Mouse (Mus musculus) kidney, embryonic 16.5 days (tissue): ENCODE measurements around the gene Gpr15. TPM values are rescaled to one million over a fixed set of nuclear protein-coding genes. Genes with fewer than 3 reads are reported as not detected.

ENCODE experiments used
- ATAC-seq: fragments of 200-750 bp; cut with Nextera tagmentation; 2 replicates; pipeline ENCODE4 v1.8.0; 2017; ENCODE audit warnings: moderate TSS enrichment; ENCODE audit not compliant: low FRiP score, low TSS enrichment
- H3K27ac ChIP-seq: fragments of 300-500 bp; sonication (generic); 2 replicates; pipeline ENCODE4 v1.5.1; 2014; ENCODE audit warnings: low read length
- H3K27me3 ChIP-seq: fragments of 300-500 bp; sonication (generic); 2 replicates; pipeline ENCODE4 v1.6.1; 2014; ENCODE audit warnings: low read length, control low read depth, mixed read lengths; ENCODE audit not compliant: insufficient read depth
- H3K36me3 ChIP-seq: fragments of 300-500 bp; sonication (generic); 2 replicates; pipeline ENCODE4 v1.6.1; 2014; ENCODE audit warnings: low read length, control low read depth, mixed read lengths; ENCODE audit not compliant: insufficient read depth
- H3K4me1 ChIP-seq: fragments of 300-500 bp; sonication (generic); 2 replicates; pipeline ENCODE4 v1.6.1; 2014; ENCODE audit warnings: low read length, control low read depth, mixed read lengths; ENCODE audit not compliant: insufficient read depth
- H3K4me2 ChIP-seq: fragments of 300-500 bp; sonication (generic); replicated peaks from 2 replicates; pipeline ENCODE4 v1.6.1; 2014; ENCODE audit warnings: low read depth, low read length
- H3K4me3 ChIP-seq: fragments of 300-500 bp; sonication (generic); 2 replicates; pipeline ENCODE4 v1.5.1; 2014; ENCODE audit warnings: mild to moderate bottlenecking, low read length
- H3K9ac ChIP-seq: fragments of 300-500 bp; sonication (generic); replicated peaks from 2 replicates; pipeline ENCODE4 v1.6.1; 2014; ENCODE audit warnings: low read length
- H3K9me3 ChIP-seq: fragments of 300-500 bp; sonication (generic); 2 replicates; pipeline ENCODE4 v1.6.1; 2016; ENCODE audit warnings: low read length, control low read depth
- WGBS: fragments of 180-500 bp; shearing (Covaris S2); extraction: QIAGEN DNeasy Blood & Tissue Kit; methylation state at CpG from one replicate; pipeline ENCODE4 v1.1.7; 2014; 5-methylcytosine and 5-hydroxymethylcytosine counted together
- polyA plus RNA-seq: library from polyadenylated mRNA; unstranded; fragments of >200 nt; fragmentation: Nextera tagmentation; extraction: Ambion mirVana; gene quantifications from 2 replicates; pipeline ENCODE4 v1.2.1, GENCODE M21; 2015

The Gpr15 gene
- polyA plus RNA-seq, 1 experiment from 2014 or later, result not detected

GRCm38 (mm10) chr16:58703382-58704124, 15.3 kb downstream of the Gpr15 start:
- Histone ChIP-seq H3K4me2 (no peak overlapping the region), H3K9ac (no peak overlapping the region), H3K27ac (no peak overlapping the region), H3K4me1 (no peaks in the 10 kb centered on the region), H3K36me3 (no peaks in the 10 kb centered on the region), H3K4me3 (no peak overlapping the region), H3K27me3 (no peaks in the 10 kb centered on the region), H3K9me3 (no peaks in the 10 kb centered on the region)
- ATAC-seq, result no peak
- WGBS, result 25% methylated on average over 10 of the region's 10 CpGs

DNA sequence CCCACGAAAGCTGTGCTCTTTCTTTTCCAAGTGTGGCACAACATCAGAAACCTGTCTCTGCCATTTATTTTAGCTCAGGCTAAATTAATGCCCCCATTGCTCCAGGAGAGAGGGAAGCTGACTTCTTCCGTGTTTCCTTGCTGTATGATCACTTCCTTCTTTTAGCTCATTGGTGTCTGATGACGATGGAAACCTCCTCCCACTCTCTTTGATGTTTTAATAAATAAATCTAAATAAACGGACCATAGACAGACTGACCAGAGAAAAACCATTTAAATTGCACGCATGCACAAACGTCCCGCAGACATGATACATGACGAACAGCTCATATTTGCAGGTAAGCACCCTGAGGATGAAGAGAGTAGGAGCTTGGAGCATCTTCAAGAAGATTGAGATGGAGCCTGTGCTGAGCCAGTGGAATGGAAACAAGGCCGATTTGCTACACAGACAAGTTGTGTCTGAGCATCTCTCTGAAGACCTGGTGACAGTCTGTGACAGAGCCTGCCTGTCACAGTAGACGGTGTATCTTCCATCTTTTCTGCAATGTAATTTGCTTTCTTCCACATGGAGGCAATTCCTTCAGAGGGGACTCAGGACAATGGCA, 16.4 kb downstream of the Gpr15 start:
- Histone ChIP-seq H3K27ac (no peak overlapping the region), H3K4me3 (no peak overlapping the region), H3K36me3 (no peaks in the 10 kb centered on the region), H3K4me2 (no peak overlapping the region), H3K9me3 (no peaks in the 10 kb centered on the region), H3K27me3 (no peaks in the 10 kb centered on the region), H3K9ac (no peak overlapping the region), H3K4me1 (no peaks in the 10 kb centered on the region)
- no peak for ATAC-seq
- 66% methylated on average over 10 of the region's 10 CpGs for WGBS

DNA sequence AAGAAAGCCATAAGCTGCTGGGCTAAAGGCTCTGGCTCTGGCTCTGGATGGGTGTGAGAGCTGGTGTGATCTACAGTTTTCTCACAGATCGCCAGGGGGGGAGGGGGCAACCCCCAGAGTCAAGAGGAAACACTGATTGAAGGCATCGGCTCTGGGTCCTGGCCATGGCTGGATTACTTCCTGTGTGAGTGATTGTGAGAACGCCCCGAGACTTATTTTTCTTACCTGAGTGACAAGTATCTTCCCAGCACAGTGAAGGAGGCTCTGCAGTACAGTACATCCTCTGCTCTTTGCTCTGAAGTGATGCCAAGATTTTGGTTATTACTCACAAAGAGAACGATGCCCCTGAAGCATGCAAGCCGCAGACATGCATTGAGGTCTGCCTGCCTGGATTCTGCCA, 17.1 kb downstream of the Gpr15 start:
- H3K4me2 ChIP-seq, result no peak overlapping the region
- H3K4me3 ChIP-seq, result no peak overlapping the region
- H3K9me3 ChIP-seq, result no peaks in the 10 kb centered on the region
- ATAC-seq, result no peak
- H3K27me3 ChIP-seq, result no peaks in the 10 kb centered on the region
- H3K27ac ChIP-seq, result no peak overlapping the region
- no peak overlapping the region for H3K9ac ChIP-seq
- 43% methylated on average over 6 of the region's 6 CpGs for WGBS
- H3K36me3 ChIP-seq, result no peaks in the 10 kb centered on the region
- no peaks in the 10 kb centered on the region for H3K4me1 ChIP-seq

GRCm38 (mm10) chr16:58700816-58701424, 17.9 kb downstream of the Gpr15 start:
- Histone ChIP-seq H3K27me3 (no peaks in the 10 kb centered on the region), H3K9me3 (no peaks in the 10 kb centered on the region), H3K4me2 (no peak overlapping the region), H3K9ac (no peak overlapping the region), H3K4me1 (no peaks in the 10 kb centered on the region), H3K36me3 (no peaks in the 10 kb centered on the region), H3K27ac (no peak overlapping the region), H3K4me3 (no peak overlapping the region)
- ATAC-seq, result no peak
- whole genome bisulfite sequencing, result 78% methylated on average over 12 of the region's 12 CpGs

DNA sequence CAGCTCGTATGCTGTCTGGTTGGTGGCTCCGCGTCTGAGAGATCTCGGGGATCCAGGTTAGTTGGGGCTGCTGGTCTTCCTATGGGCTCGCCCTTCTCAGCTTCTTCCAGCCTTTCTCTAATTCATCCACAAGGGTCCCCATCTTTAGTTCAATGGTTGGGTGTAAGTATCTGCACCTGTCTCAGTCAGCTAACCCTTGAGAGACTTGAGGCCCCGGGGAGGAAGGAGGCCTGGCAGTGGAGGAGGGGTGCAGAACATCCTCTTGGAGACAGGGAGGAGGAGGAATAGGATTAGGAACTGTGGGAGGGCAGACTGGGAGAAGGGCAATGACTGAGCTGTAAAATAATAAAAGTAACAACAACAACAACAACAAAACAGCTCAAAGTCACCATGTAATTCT, 18.7 kb downstream of the Gpr15 start:
- no peaks in the 10 kb centered on the region for H3K27me3 ChIP-seq
- 72% methylated on average over 6 of the region's 6 CpGs for WGBS

GRCm38 (mm10) chr16:58697261-58697660, 21.6 kb downstream of the Gpr15 start:
- no peak overlapping the region for H3K4me2 ChIP-seq
- H3K4me1 ChIP-seq, result no peaks in the 10 kb centered on the region
- H3K27ac ChIP-seq, result no peak overlapping the region
- ATAC-seq, result no peak
- 100% methylated on average over 1 of the region's 1 CpGs for WGBS
- no peak overlapping the region for H3K4me3 ChIP-seq
- H3K27me3 ChIP-seq, result no peaks in the 10 kb centered on the region
- H3K36me3 ChIP-seq, result no peaks in the 10 kb centered on the region
- H3K9ac ChIP-seq, result no peak overlapping the region
- H3K9me3 ChIP-seq, result no peaks in the 10 kb centered on the region

More for the DNA sequence above, 18.7 kb downstream of the Gpr15 start:
- Histone ChIP-seq H3K9ac (no peak overlapping the region), H3K36me3 (no peaks in the 10 kb centered on the region), H3K27ac (no peak overlapping the region), H3K9me3 (no peaks in the 10 kb centered on the region), H3K4me2 (no peak overlapping the region), H3K4me3 (no peak overlapping the region), H3K4me1 (no peaks in the 10 kb centered on the region)
- ATAC-seq, result no peak

DNA sequence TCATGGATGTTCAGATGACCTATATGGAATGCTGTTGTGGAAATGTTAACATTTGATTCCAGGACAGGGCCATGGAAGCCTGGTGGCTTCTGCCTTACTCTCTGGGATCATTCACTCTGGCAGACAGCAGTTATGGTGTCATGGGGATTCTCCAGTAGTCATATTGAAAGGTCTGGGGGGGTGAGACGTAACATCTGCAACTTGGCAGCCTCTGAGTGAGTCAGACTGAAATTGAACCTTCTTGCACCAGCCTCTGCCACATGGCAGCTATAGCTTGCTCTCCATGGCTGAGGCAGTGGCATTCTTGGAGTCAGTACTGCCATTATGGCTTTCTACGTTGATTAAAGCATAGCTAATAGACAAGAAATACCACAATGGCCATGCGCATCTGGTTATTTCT, 22.1 kb downstream of the Gpr15 start:
- Histone ChIP-seq H3K36me3 (no peaks in the 10 kb centered on the region), H3K9me3 (no peaks in the 10 kb centered on the region), H3K9ac (no peak overlapping the region), H3K4me1 (no peaks in the 10 kb centered on the region), H3K4me3 (no peak overlapping the region), H3K27me3 (no peaks in the 10 kb centered on the region), H3K4me2 (no peak overlapping the region), H3K27ac (no peak overlapping the region)
- no peak for ATAC-seq
- 85% methylated on average over 3 of the region's 3 CpGs for WGBS

DNA sequence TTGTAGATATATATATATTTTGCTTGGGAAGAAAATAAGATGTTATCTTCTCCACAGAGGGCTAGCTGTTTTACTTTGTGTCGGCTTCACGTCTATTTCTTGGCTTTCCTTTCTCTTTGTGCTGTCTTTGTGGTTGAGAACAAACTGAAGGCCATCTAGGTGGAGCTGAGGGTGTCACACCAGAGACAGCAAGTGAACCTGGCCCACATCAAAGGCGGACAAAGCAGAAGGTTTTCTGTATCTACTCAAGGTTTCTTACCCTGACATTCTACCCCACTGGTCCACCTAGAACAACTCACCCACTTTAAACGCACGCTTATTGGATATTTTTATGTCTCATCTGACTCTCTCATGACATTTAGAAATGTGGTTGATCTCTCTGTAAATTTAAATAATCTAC, 24.8 kb downstream of the Gpr15 start:
- WGBS, result 94% methylated on average over 5 of the region's 5 CpGs

GRCm38 (mm10) chr16:58690322-58690732, 28.5 kb downstream of the Gpr15 start:
- H3K27me3 ChIP-seq, result no peaks in the 10 kb centered on the region
- WGBS, result 89% methylated on average over 5 of the region's 5 CpGs
- no peaks in the 10 kb centered on the region for H3K36me3 ChIP-seq
- H3K27ac ChIP-seq, result no peak overlapping the region
- H3K9me3 ChIP-seq, result no peaks in the 10 kb centered on the region
- no peak for ATAC-seq
- no peaks in the 10 kb centered on the region for H3K4me1 ChIP-seq
- H3K4me2 ChIP-seq, result no peak overlapping the region
- no peak overlapping the region for H3K9ac ChIP-seq
- no peak overlapping the region for H3K4me3 ChIP-seq

More for the DNA sequence above, 24.8 kb downstream of the Gpr15 start:
- H3K4me3 ChIP-seq, result no peak overlapping the region
- no peak overlapping the region for H3K4me2 ChIP-seq
- ATAC-seq, result no peak
- H3K27ac ChIP-seq, result no peak overlapping the region
- H3K9ac ChIP-seq, result no peak overlapping the region
- no peaks in the 10 kb centered on the region for H3K36me3 ChIP-seq
- H3K4me1 ChIP-seq, result no peaks in the 10 kb centered on the region
- H3K27me3 ChIP-seq, result no peaks in the 10 kb centered on the region
- H3K9me3 ChIP-seq, result no peaks in the 10 kb centered on the region

DNA sequence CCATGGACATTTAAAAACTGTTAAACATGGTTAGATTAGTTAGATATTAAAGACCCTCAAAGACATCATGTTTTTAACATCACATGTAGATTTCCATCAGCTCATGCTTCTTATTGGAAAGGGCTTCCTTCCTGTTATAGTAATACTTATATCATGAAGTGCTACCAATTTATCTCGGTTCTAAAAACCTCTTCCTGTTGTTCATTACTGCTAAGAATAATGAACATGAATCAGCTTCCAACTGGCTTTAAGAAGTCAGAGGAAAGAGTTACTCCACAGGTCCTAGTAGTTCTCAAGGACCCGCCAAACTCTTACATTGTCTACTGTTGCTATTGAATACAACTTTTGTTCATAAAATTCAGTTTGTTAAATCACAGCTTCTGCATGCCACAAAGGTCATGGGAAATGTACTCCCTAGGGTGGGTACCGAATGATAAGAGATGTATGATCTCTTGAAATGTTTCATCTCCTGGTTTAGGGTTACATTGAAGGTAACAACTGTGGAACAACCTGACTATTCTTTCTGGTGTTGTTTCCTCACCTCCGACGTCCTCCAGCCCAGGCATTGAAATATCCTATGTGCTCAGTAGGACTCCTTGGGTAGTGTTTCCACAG, 29.2 kb downstream of the Gpr15 start:
- H3K9ac ChIP-seq, result no peak overlapping the region
- H3K4me1 ChIP-seq, result no peaks in the 10 kb centered on the region
- no peak overlapping the region for H3K4me3 ChIP-seq
- no peak overlapping the region for H3K4me2 ChIP-seq
- no peaks in the 10 kb centered on the region for H3K9me3 ChIP-seq
- 78% methylated on average over 5 of the region's 5 CpGs for WGBS
- no peaks in the 10 kb centered on the region for H3K36me3 ChIP-seq
- no peak for ATAC-seq
- no peaks in the 10 kb centered on the region for H3K27me3 ChIP-seq
- H3K27ac ChIP-seq, result no peak overlapping the region
